Mouse (Mus musculus): ENCODE data around the gene Gm49358. TPM values are rescaled to one million over a fixed set of nuclear protein-coding genes. Genes with fewer than 3 reads are reported as not detected.

The Gm49358 gene
- polyA plus RNA-seq, 1 experiment: not detected

GRCm38 (mm10) chr10:86810612-86811011, 46.8 kb downstream of the Gm49358 start:
- no peak overlapping the region for H3K4me3 ChIP-seq (ENCODE audit: low read depth, low read length)
- no peak overlapping the region for H3K27ac ChIP-seq (ENCODE audit: insufficient read depth, low read depth, low read length)
- 94% methylated on average over 5 of the region's 5 CpGs for WGBS
- no peak for TF ChIP-seq POLR2A (IDR thresholded peaks at IDR 0.05; ENCODE audit: low read depth, low read length)
- H3K4me1 ChIP-seq (ENCODE audit: control insufficient read depth, insufficient read depth, insufficient read length, low read length): no peaks in the 10 kb centered on the region; the same call in 1 of the 2 replicates
- H3K36me3 ChIP-seq (ENCODE audit: control insufficient read depth, insufficient read depth, low read length): no peaks in the 10 kb centered on the region
- H3K27me3 ChIP-seq (ENCODE audit: control insufficient read depth, insufficient read depth, low read length): no peaks in the 10 kb centered on the region

- Histone ChIP-seq H3K4me3 (ENCODE audit: low read depth, low read length) (no peak overlapping the region), H3K27ac (ENCODE audit: insufficient read depth, low read depth, low read length) (no peak overlapping the region), H3K27me3 (ENCODE audit: control insufficient read depth, insufficient read depth, low read length) (no peaks in the 10 kb centered on the region), H3K4me1 (ENCODE audit: control insufficient read depth, insufficient read depth, insufficient read length, low read length) (no peaks in the 10 kb centered on the region; the same call in 1 of the 2 replicates), H3K36me3 (ENCODE audit: control insufficient read depth, insufficient read depth, low read length) (no peaks in the 10 kb centered on the region)
- TF ChIP-seq POLR2A (IDR thresholded peaks at IDR 0.05; ENCODE audit: low read depth, low read length) (no peak), CTCF (IDR thresholded peaks at IDR 0.05; ENCODE audit: extremely low read depth, insufficient read length, insufficient replicate concordance, low read depth, low read length) (no peak)
- WGBS: 68% methylated on average over 19 of the region's 19 CpGs
These were observed 50.7 kb downstream of the Gm49358 start for GRCm38 (mm10) chr10:86814292-86815131.

- H3K36me3 ChIP-seq (ENCODE audit: control insufficient read depth, insufficient read depth, low read length): no peaks in the 10 kb centered on the region
- 89% methylated on average over 7 of the region's 7 CpGs for WGBS
- H3K27me3 ChIP-seq (ENCODE audit: control insufficient read depth, insufficient read depth, low read length): no peaks in the 10 kb centered on the region
- no peak overlapping the region for H3K4me3 ChIP-seq (ENCODE audit: low read depth, low read length)
- H3K27ac ChIP-seq (ENCODE audit: insufficient read depth, low read depth, low read length): no peak overlapping the region
- no peaks in the 10 kb centered on the region; the same call in 1 of the 2 replicates for H3K4me1 ChIP-seq (ENCODE audit: control insufficient read depth, insufficient read depth, insufficient read length, low read length)
- TF ChIP-seq CTCF (IDR thresholded peaks at IDR 0.05; ENCODE audit: extremely low read depth, insufficient read length, insufficient replicate concordance, low read depth, low read length): no peak
These were observed 51.4 kb downstream of the Gm49358 start for GRCm38 (mm10) chr10:86815133-86815532.

- TF ChIP-seq CTCF (IDR thresholded peaks at IDR 0.05; ENCODE audit: extremely low read depth, insufficient read length, insufficient replicate concordance, low read depth, low read length) (no peak), POLR2A (IDR thresholded peaks at IDR 0.05; ENCODE audit: low read depth, low read length) (no peak)
- Histone ChIP-seq H3K4me3 (ENCODE audit: low read depth, low read length) (no peak overlapping the region), H3K36me3 (ENCODE audit: control insufficient read depth, insufficient read depth, low read length) (peaks cover 2% of the 10 kb centered on the region), H3K27ac (ENCODE audit: insufficient read depth, low read depth, low read length) (peak overlapping the region; percentile 7; the same call in 1 of the 2 replicates), H3K4me1 (ENCODE audit: control insufficient read depth, insufficient read depth, insufficient read length, low read length) (no peaks in the 10 kb centered on the region), H3K27me3 (ENCODE audit: control insufficient read depth, insufficient read depth, low read length) (no peaks in the 10 kb centered on the region)
- WGBS: 68% methylated on average over 8 of the region's 8 CpGs
These were observed 55.9 kb downstream of the Gm49358 start for GRCm38 (mm10) chr10:86819649-86820165.

- Histone ChIP-seq H3K27ac (ENCODE audit: insufficient read depth, low read depth, low read length) (no peak overlapping the region), H3K36me3 (ENCODE audit: control insufficient read depth, insufficient read depth, low read length) (peaks cover 2% of the 10 kb centered on the region), H3K4me3 (ENCODE audit: low read depth, low read length) (no peak overlapping the region), H3K27me3 (ENCODE audit: control insufficient read depth, insufficient read depth, low read length) (no peaks in the 10 kb centered on the region), H3K4me1 (ENCODE audit: control insufficient read depth, insufficient read depth, insufficient read length, low read length) (no peaks in the 10 kb centered on the region)
- TF ChIP-seq POLR2A (IDR thresholded peaks at IDR 0.05; ENCODE audit: low read depth, low read length) (no peak), CTCF (IDR thresholded peaks at IDR 0.05; ENCODE audit: extremely low read depth, insufficient read length, insufficient replicate concordance, low read depth, low read length) (no peak)
- WGBS: 97% methylated on average over 7 of the region's 7 CpGs
These were observed 57.2 kb downstream of the Gm49358 start for GRCm38 (mm10) chr10:86821014-86821413.

- Histone ChIP-seq H3K4me3 (ENCODE audit: low read depth, low read length) (no peak overlapping the region), H3K27me3 (ENCODE audit: control insufficient read depth, insufficient read depth, low read length) (no peaks in the 10 kb centered on the region), H3K36me3 (ENCODE audit: control insufficient read depth, insufficient read depth, low read length) (peaks cover 2% of the 10 kb centered on the region), H3K4me1 (ENCODE audit: control insufficient read depth, insufficient read depth, insufficient read length, low read length) (no peaks in the 10 kb centered on the region), H3K27ac (ENCODE audit: insufficient read depth, low read depth, low read length) (no peak overlapping the region)
- TF ChIP-seq CTCF (IDR thresholded peaks at IDR 0.05; ENCODE audit: extremely low read depth, insufficient read length, insufficient replicate concordance, low read depth, low read length) (no peak), POLR2A (IDR thresholded peaks at IDR 0.05; ENCODE audit: low read depth, low read length) (no peak)
- 88% methylated on average over 6 of the region's 6 CpGs for WGBS
These were observed 60.3 kb downstream of the Gm49358 start for GRCm38 (mm10) chr10:86824093-86824492.

GRCm38 (mm10) chr10:86824871-86825270, 61.1 kb downstream of the Gm49358 start:
- TF ChIP-seq POLR2A (IDR thresholded peaks at IDR 0.05; ENCODE audit: low read depth, low read length) (no peak), CTCF (IDR thresholded peaks at IDR 0.05; ENCODE audit: extremely low read depth, insufficient read length, insufficient replicate concordance, low read depth, low read length) (no peak)
- WGBS: 90% methylated on average over 14 of the region's 14 CpGs
- Histone ChIP-seq H3K4me1 (ENCODE audit: control insufficient read depth, insufficient read depth, insufficient read length, low read length) (no peaks in the 10 kb centered on the region), H3K27me3 (ENCODE audit: control insufficient read depth, insufficient read depth, low read length) (no peaks in the 10 kb centered on the region), H3K36me3 (ENCODE audit: control insufficient read depth, insufficient read depth, low read length) (peaks cover 2% of the 10 kb centered on the region), H3K27ac (ENCODE audit: insufficient read depth, low read depth, low read length) (no peak overlapping the region), H3K4me3 (ENCODE audit: low read depth, low read length) (no peak overlapping the region)
